Mouse (Mus musculus) liver, embryonic 14 days (tissue): ENCODE results near the gene Myh7b. TPM values are rescaled to one million over a fixed set of nuclear protein-coding genes. Genes with fewer than 3 reads are reported as not detected.

Source experiments
- polyA plus RNA-seq: library from polyadenylated mRNA; depleted of rRNA; stranded (reverse); fragments of >200 nt; gene quantifications from 2 replicates; pipeline ENCODE4 v1.2.3, GENCODE M21; 2012; rRNA removed

Gene Myh7b
- 2.7 and 3.5 TPM in 2 replicates for polyA plus RNA-seq

GRCm38 (mm10) chr2:155610978-155611377, at the start of gene Myh7b:
Gene Myh7b, plus strand, starts transcription at chr2:155611212.

GRCm38 (mm10) chr2:155592137-155592853, 18.7 kb upstream of the Myh7b start, which contains the start of gene Gss:
Gene Gss, minus strand, starts transcription at chr2:155592810.

Other genes starting within 250 kb of the Myh7b start
- gene Trp53inp2, start 230.2 kb upstream of the Myh7b start, polyA plus RNA-seq = 2.1 TPM in 2 replicates
- gene Ncoa6, start 137.3 kb upstream of the Myh7b start, polyA plus RNA-seq = 8.7 and 10.0 TPM in 2 replicates
- gene Acss2, start 93.3 kb upstream of the Myh7b start, polyA plus RNA-seq = 12.1 and 13.7 TPM in 2 replicates
- 0.21 and 0.26 TPM in 2 replicates for gene Ggt7, start 93.0 kb upstream of the Myh7b start, polyA plus RNA-seq
- 35.3 and 39.8 TPM in 2 replicates for gene Gss, start 18.4 kb upstream of the Myh7b start, polyA plus RNA-seq
- gene Trpc4ap, start 81.2 kb downstream of the Myh7b start, polyA plus RNA-seq = 34.3 and 36.2 TPM in 2 replicates
- 12.3 and 13.8 TPM in 2 replicates for gene Edem2, start 118.3 kb downstream of the Myh7b start, polyA plus RNA-seq
- not detected in 2 replicates for gene Gm17581, start 124.7 kb downstream of the Myh7b start, polyA plus RNA-seq
- 0.86 and 0.93 TPM in 2 replicates for gene Procr, start 139.9 kb downstream of the Myh7b start, polyA plus RNA-seq
- under 0.01 and 0.01 TPM in 2 replicates for gene Mmp24, start 164.1 kb downstream of the Myh7b start, polyA plus RNA-seq
- gene BC029722, start 208.2 kb downstream of the Myh7b start, polyA plus RNA-seq = 3.4 and 4.2 TPM in 2 replicates
- 65.8 and 66.0 TPM in 2 replicates for gene Eif6, start 215.7 kb downstream of the Myh7b start, polyA plus RNA-seq
- under 0.01 TPM in 1 of 2 replicates, not detected in the other for gene Fam83c, start 223.6 kb downstream of the Myh7b start, polyA plus RNA-seq